Mouse (Mus musculus): ENCODE results near the gene Gpank1.
A peak's percentile ranks its signal among the peaks of the same experiment; 100 is the strongest.

Gene Gpank1

DNA sequence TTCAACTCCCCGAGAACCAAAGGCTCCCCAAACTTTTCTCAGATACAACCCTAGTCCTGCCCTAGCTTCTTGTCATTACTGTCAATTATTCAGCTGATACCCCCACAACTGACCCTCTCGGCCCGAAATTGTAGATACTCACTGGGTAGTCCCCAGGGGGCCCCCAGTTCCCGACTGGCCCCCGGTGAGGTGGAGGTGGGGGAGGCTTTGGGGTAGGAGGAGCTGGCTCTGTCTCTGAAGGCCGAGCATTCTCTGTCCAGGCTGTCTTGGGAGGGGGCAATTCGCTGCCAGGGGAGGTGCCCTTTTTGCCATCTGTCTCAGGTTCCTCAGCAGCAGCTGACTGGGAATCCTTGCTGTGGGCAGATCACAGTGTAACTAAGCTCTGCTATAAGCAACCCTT, 38.4 kb downstream of the Gpank1 start:
- DNase-seq (ENCODE audit: low spot score in 2 of 2): no peak

DNA sequence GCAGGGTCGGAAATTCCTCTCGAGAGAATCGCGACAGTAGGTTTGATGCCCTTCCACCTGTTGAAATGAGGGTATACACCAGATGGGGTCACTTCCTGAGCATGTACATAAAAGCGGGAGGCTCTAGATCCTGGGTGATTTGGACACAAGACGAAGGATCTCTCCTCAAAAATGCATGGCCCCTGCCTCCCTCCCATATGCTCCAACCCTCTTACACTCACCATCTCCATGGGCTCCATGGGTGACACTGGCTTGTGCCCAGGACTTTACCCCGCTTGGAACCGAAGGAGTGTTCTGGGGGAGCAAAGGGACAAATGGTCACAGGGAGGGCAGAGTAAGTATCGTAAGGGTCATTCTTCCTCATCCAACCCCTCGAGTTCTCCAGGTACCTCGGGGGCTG, 40.2 kb downstream of the Gpank1 start:
- no peak for DNase-seq (ENCODE audit: low spot score in 2 of 2)

DNA sequence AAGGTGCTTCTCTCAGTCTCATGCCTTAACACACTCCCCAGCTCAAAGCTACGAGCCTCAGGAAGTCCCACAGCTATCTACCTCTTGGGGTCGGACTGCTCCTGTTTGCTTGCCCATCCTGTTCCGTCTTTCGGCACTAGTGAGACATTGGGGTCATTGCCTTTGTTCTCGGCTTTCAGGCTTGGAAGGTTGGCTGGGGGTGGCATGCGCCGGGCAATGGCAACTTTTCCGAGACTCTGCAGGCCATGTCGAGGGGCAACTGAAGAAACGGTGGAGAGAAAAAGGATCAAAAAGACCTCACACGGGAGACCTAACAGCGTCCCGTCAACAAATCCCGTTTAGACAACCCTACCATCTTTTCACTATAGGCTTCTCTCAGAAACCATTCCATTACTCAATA, 40.9 kb downstream of the Gpank1 start:
- no peak for DNase-seq (ENCODE audit: low spot score in 2 of 2)

DNA sequence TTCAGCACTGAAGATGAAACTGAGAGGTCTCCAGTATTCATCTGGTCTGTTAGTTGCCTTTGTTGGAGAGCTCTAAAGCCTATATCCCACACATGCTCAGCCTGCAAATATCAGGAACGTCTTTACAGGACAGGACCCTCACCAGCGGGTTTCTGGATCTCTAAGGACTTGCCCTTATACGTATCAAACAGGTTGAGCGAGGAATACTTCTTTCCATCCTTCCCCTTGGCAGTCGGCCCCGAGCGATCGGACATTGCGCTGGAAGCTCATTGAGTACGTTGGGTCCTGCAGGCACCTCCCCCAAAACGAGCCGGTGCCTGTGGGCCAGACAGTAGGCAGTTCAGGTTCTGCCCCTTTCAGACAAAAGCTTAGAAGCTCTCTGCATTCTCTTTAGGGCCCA, 41.5 kb downstream of the Gpank1 start:
- no peak for DNase-seq (ENCODE audit: low spot score in 2 of 2)

DNA sequence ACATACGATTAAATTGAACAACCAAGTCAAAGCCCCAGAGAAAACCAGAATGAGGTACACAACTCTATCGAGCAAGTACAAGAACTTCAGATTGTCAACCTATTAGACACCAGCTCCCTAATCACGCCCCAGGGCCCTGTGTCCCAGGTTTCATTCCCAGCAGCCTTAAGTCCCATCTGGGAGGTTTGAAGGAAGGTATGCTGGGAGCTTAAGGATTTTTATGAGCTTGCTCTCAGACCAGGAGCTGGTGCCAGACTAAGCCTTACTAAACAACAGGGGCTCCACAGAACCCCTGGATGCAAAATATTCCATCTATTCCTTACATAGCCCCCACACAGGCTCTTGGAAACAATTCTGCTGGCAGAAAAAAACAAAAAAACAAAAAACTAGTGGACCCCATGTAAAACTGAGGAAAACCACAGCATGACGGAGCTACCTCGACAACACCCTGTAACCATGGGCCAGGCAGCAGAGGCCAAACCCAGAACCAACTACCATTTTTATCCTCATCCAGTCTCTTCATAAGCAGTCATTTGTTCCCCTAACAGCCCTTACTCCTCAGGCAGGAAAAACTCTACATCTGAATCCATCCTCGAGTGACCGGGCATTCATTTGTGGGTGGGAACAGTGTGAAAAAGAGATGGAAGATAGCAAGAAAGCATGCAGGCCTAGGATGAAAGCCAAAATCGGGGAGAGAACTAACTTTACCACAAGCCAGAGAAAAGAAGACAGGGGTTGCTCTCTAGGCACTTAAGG, 42.2 kb downstream of the Gpank1 start:
- DNase-seq (ENCODE audit: low spot score in 2 of 2): no peak

DNA sequence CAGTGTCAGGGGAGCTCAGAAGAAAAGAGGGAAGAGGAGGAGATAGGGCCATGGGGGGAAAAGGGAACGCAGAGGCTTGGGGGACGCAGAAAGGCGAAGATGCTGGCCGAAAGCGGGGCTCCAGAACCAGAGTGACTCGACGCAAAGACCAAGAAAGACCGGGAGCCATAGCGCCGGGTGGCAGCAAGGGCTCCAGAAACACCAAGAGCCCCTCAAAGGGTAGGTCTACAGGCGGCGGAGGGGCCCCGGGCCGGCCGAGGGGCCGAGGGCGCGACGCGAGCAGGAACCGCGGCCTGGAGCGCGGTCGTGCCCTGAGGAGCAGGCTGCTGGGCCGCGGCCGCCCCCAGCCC, 42.9 kb downstream of the Gpank1 start:
- no peak for DNase-seq (ENCODE audit: low spot score in 2 of 2)

DNA sequence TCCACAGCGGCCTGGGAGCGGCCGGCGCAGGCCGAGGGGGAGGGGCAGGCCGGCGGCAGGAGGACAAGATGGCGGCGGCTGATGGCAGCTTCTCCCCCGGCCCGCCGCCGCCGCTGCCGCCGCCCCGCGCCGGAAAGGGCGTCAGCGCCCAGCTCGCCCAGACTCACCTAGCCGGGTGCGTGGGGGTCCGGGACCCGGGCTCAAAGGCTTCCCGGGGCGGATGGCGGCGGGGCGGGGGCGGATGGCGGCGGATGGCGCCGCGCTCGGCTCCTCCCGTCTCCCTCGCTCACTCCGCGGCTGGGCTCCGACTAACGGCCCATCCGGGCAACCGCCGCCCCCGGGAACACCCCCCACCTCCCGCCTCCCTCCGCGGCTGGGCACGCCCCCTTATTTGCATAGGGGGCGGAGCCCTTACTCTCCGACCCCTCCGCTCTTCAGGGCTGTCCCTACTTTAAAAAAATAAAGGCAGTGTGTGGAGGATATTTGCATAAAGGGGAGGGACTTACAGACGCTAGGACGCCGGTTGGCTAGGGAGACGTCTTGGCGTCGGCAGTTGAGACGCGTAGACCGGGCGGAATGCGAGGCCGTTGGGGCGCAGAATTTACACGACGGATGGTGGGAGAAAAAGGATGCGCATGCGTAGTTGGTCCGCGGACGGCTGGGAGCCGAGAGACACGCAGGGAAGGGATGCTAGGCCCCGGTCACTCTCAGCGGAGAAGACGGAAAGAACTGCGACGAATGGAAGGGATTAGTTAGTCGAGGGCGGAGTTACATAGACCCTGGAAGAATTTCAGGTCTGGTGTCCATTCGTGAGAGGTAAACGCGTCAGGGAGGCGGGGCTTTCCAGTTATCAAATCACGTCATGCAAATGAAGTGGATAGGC, 43.6 kb downstream of the Gpank1 start, which contains the start of gene Prrc2a:
Prrc2a (minus strand) TSS at position 330 of the 883 bp plus-strand sequence.
- DNase-seq (ENCODE audit: low spot score in 2 of 2): peak; percentile 97

DNA sequence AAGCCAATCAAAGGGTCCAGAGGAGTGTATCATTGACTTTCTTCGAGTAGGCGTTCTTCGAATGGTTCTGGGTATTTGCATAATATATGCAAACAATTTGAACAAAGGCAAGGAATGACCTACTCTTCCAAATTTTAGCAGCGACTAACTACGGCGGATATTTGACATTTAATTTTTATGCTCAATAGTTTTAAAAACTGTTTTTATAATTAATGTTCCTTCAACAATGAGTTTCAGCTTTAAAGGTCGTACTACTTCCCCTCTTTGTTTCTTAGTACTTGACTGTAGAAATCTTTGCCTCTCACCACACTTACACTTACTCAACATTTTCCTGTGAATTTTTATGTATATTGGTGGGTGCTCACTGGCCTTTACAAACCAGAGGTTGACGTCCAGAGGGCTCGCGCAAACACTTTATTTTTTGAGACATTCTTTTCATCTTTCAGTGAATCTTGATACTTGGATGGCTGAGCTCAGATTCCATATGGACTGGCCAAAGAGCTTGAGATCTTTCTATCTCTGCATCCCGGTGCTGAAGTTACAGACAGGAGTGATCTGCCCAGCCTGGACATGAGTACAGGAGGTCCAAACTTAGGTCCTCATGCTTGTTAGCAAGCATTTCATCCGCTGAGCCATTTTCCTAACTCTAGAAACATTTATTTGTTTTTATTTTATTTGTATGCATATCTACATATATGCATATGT, 44.3 kb downstream of the Gpank1 start:
- no peak for DNase-seq (ENCODE audit: low spot score in 2 of 2)

DNA sequence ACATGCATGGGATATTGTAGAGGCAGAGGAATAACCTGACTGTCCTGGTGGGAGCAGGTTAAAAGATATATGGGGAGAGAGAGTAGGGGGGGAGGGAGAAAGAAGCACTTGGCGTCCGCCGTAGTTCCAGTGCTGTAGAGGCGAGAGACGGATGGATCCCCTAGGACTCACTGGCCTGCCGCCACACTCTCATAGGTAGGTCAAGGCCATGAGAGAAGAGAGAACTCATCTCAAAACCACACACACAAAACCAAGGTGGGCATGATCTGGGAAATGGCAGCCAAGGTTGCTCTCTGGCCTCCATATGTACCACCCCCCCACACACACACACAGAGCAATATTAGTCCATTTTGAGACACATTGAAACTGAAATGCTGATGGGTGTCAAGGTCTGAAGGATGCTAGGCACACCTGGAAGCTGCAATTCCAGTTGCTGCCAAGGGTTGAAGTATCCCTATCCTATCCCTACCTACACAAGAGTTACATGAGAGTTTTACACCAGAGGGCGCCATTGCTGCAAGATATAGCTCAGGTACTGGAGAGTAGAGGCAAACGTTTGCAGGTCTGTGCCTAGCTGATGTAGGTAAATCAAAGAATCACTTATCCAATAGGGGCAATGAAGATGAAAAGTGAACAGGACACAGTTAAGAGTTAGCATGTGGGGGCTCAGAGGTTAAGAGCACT, 45.2 kb downstream of the Gpank1 start:
- peak; percentile 67 to 79 for DNase-seq (ENCODE audit: low spot score in 2 of 2)

DNA sequence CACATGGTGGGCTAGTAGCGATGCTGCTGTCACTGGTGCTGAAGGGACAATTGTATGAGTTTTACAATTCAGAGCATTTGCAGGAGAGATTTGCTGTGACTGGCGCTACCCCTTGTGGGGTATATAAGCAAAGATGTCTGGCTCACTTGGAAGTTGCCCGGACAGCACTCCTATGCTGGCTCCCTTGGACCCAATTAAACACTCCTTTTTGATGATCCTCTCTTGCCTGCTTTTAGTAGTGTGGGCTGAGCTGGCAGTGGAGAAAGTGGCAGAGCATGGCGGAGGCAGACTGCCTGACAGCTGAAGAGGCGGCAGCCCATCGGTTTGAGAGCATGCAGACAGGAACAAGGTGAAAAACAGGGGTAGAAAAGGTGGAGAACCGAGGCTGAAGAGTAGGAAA, 46.5 kb downstream of the Gpank1 start:
- no peak for DNase-seq (ENCODE audit: low spot score in 2 of 2)

DNA sequence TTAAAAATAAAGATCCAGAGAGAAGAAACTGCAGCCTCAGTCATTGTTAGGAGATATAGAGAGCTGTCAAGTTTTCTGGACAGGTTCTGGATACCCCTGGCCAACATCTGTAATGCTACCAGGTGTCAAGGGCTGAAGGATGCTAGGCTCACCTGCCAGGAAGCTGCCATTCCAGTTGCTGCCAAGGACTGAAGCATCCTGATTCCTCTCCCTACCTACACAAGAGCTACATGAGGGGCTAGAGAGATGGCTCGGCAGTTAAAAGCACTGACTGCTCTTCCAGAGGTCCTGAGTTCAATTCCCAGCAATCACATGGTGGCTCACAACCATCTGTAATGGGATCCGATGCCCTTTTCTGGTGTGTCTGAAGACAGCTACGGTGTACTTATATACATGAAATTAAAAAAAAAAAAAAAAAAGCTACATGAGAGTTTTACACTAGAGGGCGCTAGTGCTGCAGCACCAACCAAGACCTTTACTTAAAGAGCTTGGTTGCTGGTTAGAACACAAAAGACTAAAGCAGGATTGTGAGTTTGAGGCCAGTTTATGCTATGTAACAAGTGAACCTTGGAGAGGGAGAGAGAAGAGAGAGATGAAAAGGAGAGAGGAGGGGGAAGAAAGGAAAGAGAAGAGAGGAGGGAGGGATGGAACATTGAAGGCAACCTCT, 47.4 kb downstream of the Gpank1 start:
- peak in 1 of 2 experiments; percentile 52 for DNase-seq (ENCODE audit: low spot score in 2 of 2)

DNA sequence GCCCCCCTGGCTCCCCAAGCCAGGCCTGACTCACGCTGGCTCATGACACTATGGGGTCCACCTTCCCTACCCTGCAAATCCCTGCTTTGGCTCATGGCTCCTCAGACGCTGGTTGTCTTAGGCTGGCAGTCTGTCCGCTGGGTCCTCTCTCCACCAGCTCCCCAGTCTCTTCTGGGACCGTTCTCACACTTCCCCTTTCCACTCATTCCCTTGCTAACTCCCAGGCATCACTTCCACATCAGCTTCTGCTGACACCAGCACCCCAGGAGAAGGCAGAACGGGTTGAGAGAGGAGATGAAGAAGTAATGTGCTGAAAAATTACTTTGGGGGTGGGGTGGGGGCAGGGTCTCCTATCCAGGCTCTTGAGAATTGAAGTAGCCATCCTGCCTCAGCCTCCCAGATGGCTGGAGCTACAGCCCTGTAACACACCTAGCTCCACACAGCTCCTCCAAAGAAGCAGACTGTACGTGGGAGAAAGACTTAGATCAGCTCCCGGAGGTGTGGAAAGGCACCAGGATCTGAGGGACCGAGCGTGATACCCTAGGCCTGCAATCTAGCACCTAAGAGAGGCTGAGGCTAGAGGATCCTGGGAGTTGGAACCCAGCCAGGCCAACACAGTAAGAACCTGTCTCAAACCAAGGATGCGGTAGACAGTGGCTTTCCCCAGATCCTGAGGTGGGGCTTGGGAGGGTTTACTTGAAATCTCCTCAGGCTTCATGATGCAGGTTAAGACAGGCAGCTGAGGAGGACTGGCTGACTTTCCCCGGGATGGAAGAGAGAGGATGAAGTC, 51.4 kb downstream of the Gpank1 start:
- no peak for DNase-seq (ENCODE audit: low spot score in 2 of 2)

DNA sequence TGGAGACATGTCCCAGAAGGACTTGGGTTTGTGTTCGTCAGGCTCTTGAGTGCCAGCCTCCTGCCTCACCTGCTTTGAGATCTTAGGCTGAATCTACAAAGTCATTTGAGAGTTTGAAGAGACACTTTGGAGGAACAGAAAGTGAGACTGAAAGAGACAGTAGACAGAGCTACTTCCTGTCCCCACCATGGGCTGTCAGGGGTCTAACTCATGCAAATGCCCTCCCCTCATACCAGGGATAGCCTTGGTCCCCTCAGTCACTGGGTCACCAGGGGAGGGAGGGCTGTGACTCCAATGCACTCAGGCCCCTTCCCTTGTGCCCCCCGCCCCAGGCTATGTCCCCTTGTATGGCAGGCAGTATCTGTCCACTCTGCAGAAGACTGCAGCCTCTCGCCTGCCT, 52.1 kb downstream of the Gpank1 start:
- peak in 1 of 2 experiments; percentile 65 for DNase-seq (ENCODE audit: low spot score in 2 of 2)

Measured in natural killer cell, adult 2 months (primary cell).